In genomic region chr15:82047080-82047883, GRCm38 (mm10) we compare ENCODE assay signal across 7 mouse cellular contexts. TPM values are rescaled to one million over a fixed set of nuclear protein-coding genes. Genes with fewer than 3 reads are reported as not detected.
DNase-seq lines count a peak whose midpoint lies in the region; ATAC-seq and TF ChIP-seq lines count a peak whose summit lies in the region.

Gene Snu13 (minus strand): TSS chr15:82047598.

- intact Hi-C loops in heart, adult 2 months (cut with DNase I), result no loop called here

- TF ChIP-seq POLR2A in heart, adult 2 months (IDR thresholded peaks at IDR 0.05; ENCODE audit: insufficient read depth, low read depth, low read length), result peak; percentile 90

- peak within 1 kb of the TSS; percentile 99 for H3K9ac ChIP-seq in embryonic facial prominence, embryonic 13.5 days
- H3K9ac ChIP-seq in heart, adult 2 months (ENCODE audit: low read depth, low read length), result peak within 1 kb of the TSS; percentile 92
- peak within 1 kb of the TSS; percentile 88 for H3K9ac ChIP-seq in limb, embryonic 13.5 days
- H3K9ac ChIP-seq in midbrain, embryonic 16.5 days (ENCODE audit: low read depth, low read length), result peak within 1 kb of the TSS; percentile 92

- H3K27me3 ChIP-seq in embryonic facial prominence, embryonic 13.5 days, result no peaks in the 10 kb centered on the region
- H3K27me3 ChIP-seq in heart, adult 2 months (ENCODE audit: control insufficient read depth, insufficient read depth, low read length), result no peaks in the 10 kb centered on the region
- H3K27me3 ChIP-seq in limb, embryonic 13.5 days, result no peaks in the 10 kb centered on the region
- no peaks in the 10 kb centered on the region for H3K27me3 ChIP-seq in midbrain, embryonic 16.5 days (ENCODE audit: control insufficient read depth, insufficient read depth, low read depth, low read length)

- WGBS in embryonic facial prominence, embryonic 13.5 days, result under 1% methylated on average over 74 of the region's 74 CpGs
- WGBS in heart, adult 2 months, result under 1% methylated on average over 74 of the region's 74 CpGs
- WGBS in limb, embryonic 13.5 days, result under 1% methylated on average over 74 of the region's 74 CpGs
- under 1% methylated on average over 73 of the region's 74 CpGs for WGBS in midbrain, embryonic 16.5 days

- no peak for TF ChIP-seq CTCF in heart, adult 2 months (IDR thresholded peaks at IDR 0.05)

- 0 out of 2 replicates have a peak, but pooled peaks have one; percentile 23 for TF ChIP-seq EP300 in heart, adult 2 months (IDR thresholded peaks at IDR 0.05; ENCODE audit: insufficient read depth, low read depth, low read length)

- no peaks in the 10 kb centered on the region for H3K9me3 ChIP-seq in embryonic facial prominence, embryonic 13.5 days
- H3K9me3 ChIP-seq in limb, embryonic 13.5 days, result no peaks in the 10 kb centered on the region
- H3K9me3 ChIP-seq in midbrain, embryonic 16.5 days (replicated peaks; ENCODE audit: control insufficient read depth, low read length, poor library complexity, severe bottlenecking), result no peaks in the 10 kb centered on the region

- peaks cover 15% of the 10 kb centered on the region for H3K4me1 ChIP-seq in embryonic facial prominence, embryonic 13.5 days
- H3K4me1 ChIP-seq in heart, adult 2 months (ENCODE audit: control insufficient read depth, insufficient read depth, low read length), result peaks cover 6% of the 10 kb centered on the region
- H3K4me1 ChIP-seq in limb, embryonic 13.5 days, result peaks cover 16% of the 10 kb centered on the region
- H3K4me1 ChIP-seq in midbrain, embryonic 16.5 days (ENCODE audit: control insufficient read depth, insufficient read depth, low read length), result peaks cover 19% of the 10 kb centered on the region

- H3K79me2 ChIP-seq in heart, adult 2 months (replicated peaks; ENCODE audit: control insufficient read depth, insufficient read depth, low read length), result peaks cover 6% of the 10 kb centered on the region; the same call in 1 of the 2 replicates

- H3K36me3 ChIP-seq in embryonic facial prominence, embryonic 13.5 days, result peaks cover 14% of the 10 kb centered on the region
- H3K36me3 ChIP-seq in heart, adult 2 months (ENCODE audit: control insufficient read depth, insufficient read depth, low read length), result no peaks in the 10 kb centered on the region
- peaks cover 16% of the 10 kb centered on the region for H3K36me3 ChIP-seq in limb, embryonic 13.5 days
- H3K36me3 ChIP-seq in midbrain, embryonic 16.5 days (ENCODE audit: control insufficient read depth, insufficient read depth, low read length), result 0 out of 2 replicates have a peak, but pooled peaks cover 8% of the 10 kb centered on the region

- peak within 1 kb of the TSS; percentile 89 for H3K4me2 ChIP-seq in embryonic facial prominence, embryonic 13.5 days
- peak within 1 kb of the TSS; percentile 86 for H3K4me2 ChIP-seq in limb, embryonic 13.5 days (replicated peaks)
- H3K4me2 ChIP-seq in midbrain, embryonic 16.5 days (ENCODE audit: low read length), result peak within 1 kb of the TSS; percentile 90

- 0 out of 2 replicates have a peak, but pooled peaks have one; percentile 61 for ATAC-seq in embryonic facial prominence, embryonic 13.5 days (ENCODE audit: insufficient number of reproducible peaks, insufficient read depth, low FRiP score, low TSS enrichment, low read depth)
- peak; percentile 89; the same call in 1 of the 2 replicates for ATAC-seq in limb, embryonic 13.5 days (ENCODE audit: low FRiP score, low read depth)
- ATAC-seq in midbrain, embryonic 16.5 days, result peak; percentile 92

- H3K4me3 ChIP-seq in embryonic facial prominence, embryonic 13.5 days, result peak within 1 kb of the TSS; percentile 100
- H3K4me3 ChIP-seq in heart, adult 2 months, result peak within 1 kb of the TSS; percentile 80
- H3K4me3 ChIP-seq in limb, embryonic 13.5 days, result peak within 1 kb of the TSS; percentile 71
- peak within 1 kb of the TSS; percentile 93 for H3K4me3 ChIP-seq in midbrain, embryonic 16.5 days (ENCODE audit: low read depth, low read length)

- DNase-seq in adrenal gland, postnatal 36 days, result peak; percentile 94 to 95
- peak; percentile 92 to 94 for DNase-seq in heart, adult 2 months
- DNase-seq in kidney, adult 8-10 months, result peak; percentile 86 to 93
- peak; percentile 87 to 95 for DNase-seq in spleen, postnatal 10 days (ENCODE audit: low spot score in 2 of 2)

- peak within 1 kb of the TSS; percentile 95 for H3K27ac ChIP-seq in embryonic facial prominence, embryonic 13.5 days
- H3K27ac ChIP-seq in heart, adult 2 months, result peak within 1 kb of the TSS; percentile 93
- H3K27ac ChIP-seq in limb, embryonic 13.5 days, result peak within 1 kb of the TSS; percentile 80
- H3K27ac ChIP-seq in midbrain, embryonic 16.5 days (ENCODE audit: low read length), result peak within 1 kb of the TSS; percentile 77

RNA-seq across cellular contexts. Expression of gene Snu13, which starts in this region (rescaled TPM):
- 10 to 100 TPM; 88.7 to 94.1 TPM for total RNA-seq in adrenal gland, postnatal 36 days (2021)
- 281 and 331 TPM in 2 replicates for polyA plus RNA-seq in embryonic facial prominence, embryonic 13.5 days (2015; fragmentation: Nextera tagmentation; extraction: Ambion mirVana)
- 10 to 100 TPM; 49.5 to 52.7 TPM for total RNA-seq in heart, adult 2 months (2021)
- polyA plus RNA-seq in heart, adult 2 months (2012; rRNA removed), result 49.5 and 66.6 TPM in 2 replicates
- polyA plus RNA-seq in limb, embryonic 13.5 days (2015; fragmentation: Nextera tagmentation; extraction: Ambion mirVana), result 294 and 308 TPM in 2 replicates
- polyA plus RNA-seq in midbrain, embryonic 16.5 days (2015; fragmentation: Nextera tagmentation; extraction: Ambion mirVana), result 217 and 249 TPM in 2 replicates

Comparison
In these comparisons a context has a peak if more than half of its experiments do, and no peak if none do; other contexts are left out.
1. Peak in every context shown above with its lines: DNase-seq, ATAC-seq, H3K4me3 ChIP-seq and H3K27ac ChIP-seq.